Mouse (Mus musculus) B cell, adult 67 days (primary cell): ENCODE data around the gene Phc3. TPM values are rescaled to one million over a fixed set of nuclear protein-coding genes. Genes with fewer than 3 reads are reported as not detected.

ENCODE experiments used
- total RNA-seq, 2 experiments: library from RNA; stranded (reverse); gene quantifications; 4 replicates each; pipeline ENCODE4 v1.2.4; 2023

Gene Phc3
- 10 to 100 TPM; 65.0 to 65.6 TPM for total RNA-seq

GRCm38 (mm10) chr3:30969104-30969581 lies at the start of gene Phc3:
Gene Phc3, minus strand, starts transcription at chr3:30969415.

DNA sequence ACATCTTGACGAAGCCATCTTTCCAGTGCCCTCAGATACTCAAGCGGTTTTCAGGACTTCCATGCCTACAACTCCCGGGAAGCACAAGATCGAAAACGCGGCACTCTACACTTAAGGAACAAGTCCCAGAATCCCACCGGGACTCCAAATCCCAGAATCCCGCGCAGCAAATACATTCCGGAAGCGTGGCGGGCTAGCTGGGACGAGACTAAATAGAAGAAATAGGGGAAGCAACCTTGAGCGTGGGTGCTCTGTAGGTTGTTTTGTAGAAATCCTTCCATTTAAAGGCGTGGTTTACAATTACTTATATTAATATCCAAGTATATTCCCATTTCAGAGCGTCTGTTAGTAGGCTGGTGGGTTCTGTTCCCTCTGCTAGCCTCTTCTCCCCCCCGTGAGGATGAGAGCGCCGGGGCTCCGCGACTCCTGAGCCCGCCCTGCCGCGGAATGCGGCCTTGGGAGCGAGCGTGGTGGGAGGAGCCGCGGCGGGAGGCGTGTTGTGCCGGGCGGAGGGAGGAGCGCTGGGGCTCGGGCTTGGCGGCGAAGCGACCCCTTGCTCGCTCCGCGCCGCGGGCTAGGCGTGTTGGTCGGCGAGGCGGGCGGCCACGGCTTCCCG lies 26.2 kb upstream of the Phc3 start, which contains the start of gene Prkci:
Gene Prkci, plus strand, starts transcription at position 465 of the 616 bp plus-strand sequence.

DNA sequence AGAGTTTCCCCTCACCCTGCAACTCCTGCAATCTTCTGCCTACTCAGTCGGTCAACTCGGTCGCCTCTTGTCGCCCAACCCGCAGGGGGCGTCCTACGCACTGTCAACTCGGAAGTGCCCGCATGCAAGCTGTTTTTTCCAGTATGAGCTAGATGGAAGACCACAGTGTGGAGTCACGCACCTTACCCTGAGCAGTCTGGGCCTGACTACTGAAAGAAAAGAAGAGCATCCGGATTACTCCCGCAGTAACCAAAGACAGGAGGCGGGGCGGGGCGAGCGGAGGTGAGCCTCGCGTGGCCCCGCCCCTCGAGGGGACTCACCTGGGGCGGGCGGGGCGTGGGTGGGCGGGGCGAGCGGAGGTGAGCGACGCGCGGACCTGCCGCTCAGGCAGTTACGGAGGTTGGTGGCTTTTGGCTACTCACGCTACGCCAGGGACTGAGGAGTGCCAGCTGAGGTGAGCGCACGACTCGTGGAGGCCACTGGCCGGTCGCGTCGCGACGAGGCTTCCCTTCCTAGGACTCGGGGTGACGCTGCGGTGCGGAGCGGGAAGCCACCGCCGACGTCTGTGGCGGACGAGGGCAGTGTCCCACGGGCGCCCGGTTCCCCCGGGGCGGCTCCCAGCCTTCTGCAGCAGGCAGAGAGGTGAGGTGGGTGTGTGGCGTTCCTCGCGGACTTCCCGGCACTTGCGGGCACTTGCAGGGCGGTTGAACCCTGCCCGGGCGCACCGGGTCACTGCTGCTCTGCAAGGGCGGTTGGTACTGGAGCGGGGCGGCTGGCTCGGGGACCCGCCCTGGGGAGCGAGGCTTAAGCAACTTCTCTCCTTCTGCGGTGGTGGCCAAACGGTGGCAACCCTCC lies 113.4 kb downstream of the Phc3 start, which contains the start of gene Gpr160:
Gene Gpr160, plus strand, starts transcription at position 347 of the 855 bp plus-strand sequence.

Other genes starting within 250 kb of the Phc3 start
- gene Samd7, start 223.1 kb downstream of the Phc3 start, total RNA-seq = not detected
- gene Sec62, start 176.5 kb downstream of the Phc3 start, total RNA-seq = 10 to 100 TPM; 67.7 to 74.0 TPM
- under 1 TPM in 1 of 2 experiments, not detected in 1; 0.70 TPM for gene Gpr160, start 113.5 kb downstream of the Phc3 start, total RNA-seq
- gene Prkci, start 26.3 kb upstream of the Phc3 start, total RNA-seq = 10 to 100 TPM; 16.0 to 24.6 TPM
- 10 to 100 TPM; 63.3 to 73.6 TPM for gene Skil, start 125.6 kb upstream of the Phc3 start, total RNA-seq
- gene Cldn11, start 180.5 kb upstream of the Phc3 start, total RNA-seq = not detected